Mouse (Mus musculus) left cerebral cortex, adult 2 months (tissue): ENCODE measurements around the gene Myrip. TPM values are rescaled to one million over a fixed set of nuclear protein-coding genes. Genes with fewer than 3 reads are reported as not detected.
A peak's percentile ranks its signal among the peaks of the same experiment; 100 is the strongest.
"Not testable (repeated sequence)": the region's sequence is repeated elsewhere in the genome, so short reads cannot be mapped to it uniquely, and the experiment has no call there.

ENCODE experiments used
- DNase-seq, 2 experiments: peaks; one replicate each; pipeline ENCODE4 v3.0.0; 2021 to 2022; ENCODE audit warnings: low spot score in 2 of 2, mixed read lengths in 1 of 2; ENCODE audit errors: extremely low spot score in 1 of 2
- H3K27ac ChIP-seq: fragments of 200-600 bp; 2 replicates; pipeline ENCODE4 v1.8.1; 2022
- H3K4me3 ChIP-seq: fragments of 200-600 bp; 2 replicates; pipeline ENCODE4 v1.8.1; 2022
- CTCF ChIP-seq: fragments of 200-600 bp; IDR thresholded peaks from 2 replicates; pipeline ENCODE4 v1.8.1; 2022; ENCODE audit warnings: antibody characterized with exemption, mild to moderate bottlenecking, moderate library complexity
- intact Hi-C: fragments of 180-260 bp; cut with DNase I; formaldehyde crosslinking; loops from one replicate; pipeline ENCODE4 v1.15.1; 2025
- long read RNA-seq, 2 experiments: library from polyadenylated mRNA; stranded (forward); transcript quantifications; one replicate each; pipeline ENCODE4 v2.0.0; 2021; ENCODE audit warnings: borderline mapping rate in 2 of 2
- total RNA-seq, 2 experiments: library from RNA; stranded (reverse); gene quantifications; 2 replicates each; pipeline ENCODE4 v1.2.3; 2021

The Myrip gene
- 10 to 100 TPM; 86.1 to 91.1 TPM for total RNA-seq
- long read RNA-seq, experiment 1, full-length matches to known transcripts = 30 of 62 reads
- long read RNA-seq, experiment 1, partial matches to known transcripts = 6 of 62 reads
- long read RNA-seq, experiment 1, other reads (novel, unspliced or antisense) = 26 of 62 reads
- long read RNA-seq, experiment 2, full-length matches to known transcripts = 32 of 46 reads
- long read RNA-seq, experiment 2, partial matches to known transcripts = 6 of 46 reads
- long read RNA-seq, experiment 2, other reads (novel, unspliced or antisense) = 8 of 46 reads

- not testable (repeated sequence) for H3K27ac ChIP-seq, DNase-seq, H3K4me3 ChIP-seq
- intact Hi-C loops = loop anchor here (5.0 kb wide), 2 partner anchors 61 to 109 kb away; no protein-coding TSS in a partner anchor
Observed at GRCm38 (mm10) chr9:120301213-120301612, at the start of gene Myrip. Gene Myrip (plus strand): TSS chr9:120301513.

DNA sequence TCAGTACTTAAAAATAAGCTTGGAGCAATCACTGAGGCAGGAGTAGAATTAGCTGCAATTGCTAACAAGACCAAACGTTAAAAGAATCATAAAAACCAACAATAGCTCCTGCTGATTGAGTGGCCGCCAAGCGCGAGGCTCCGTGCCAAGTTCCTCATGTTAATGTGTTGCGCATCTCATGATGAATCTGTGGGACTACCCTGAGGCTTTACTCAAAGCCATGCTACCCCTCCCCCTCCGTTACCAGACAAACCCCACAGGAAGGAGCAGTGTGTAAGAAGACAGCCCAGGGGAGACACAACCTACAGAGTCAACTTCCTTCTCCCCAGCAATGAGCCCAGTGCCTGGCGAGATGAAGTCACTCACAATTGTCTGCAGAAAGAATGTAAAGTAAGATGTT is 41.5 kb upstream of the Myrip start:
- DNase-seq = peak in 1 of 2 experiments; percentile 28
- Histone ChIP-seq H3K4me3 (no peak overlapping the region), H3K27ac (no peak overlapping the region)
- TF ChIP-seq CTCF = no peak
- intact Hi-C loops = no loop called here

DNA sequence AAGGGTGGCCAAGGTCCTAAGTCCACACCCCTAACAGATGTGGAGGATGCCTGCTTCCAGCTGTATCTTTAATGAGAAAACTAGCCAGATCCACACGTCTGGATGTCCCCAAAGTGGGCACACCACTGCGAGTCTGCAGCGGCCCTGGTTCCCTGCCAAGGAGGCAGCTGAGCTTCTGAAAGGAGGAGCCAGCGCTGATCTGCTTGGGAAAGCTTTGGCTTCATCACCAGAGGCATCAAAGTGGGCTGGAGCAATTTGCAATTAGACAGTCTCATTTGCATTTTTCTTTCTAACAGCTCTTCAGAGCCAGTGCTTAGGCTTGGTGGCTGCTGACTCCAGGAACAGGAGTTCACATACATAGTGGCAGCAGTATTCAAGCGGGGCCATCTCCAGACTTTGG is 37.3 kb upstream of the Myrip start:
- peak; percentile 53 for DNase-seq
- intact Hi-C loops = no loop called here
- Histone ChIP-seq H3K27ac (no peak overlapping the region), H3K4me3 (no peak overlapping the region)
- TF ChIP-seq CTCF = no peak

- TF ChIP-seq CTCF = no peak
- H3K4me3 ChIP-seq = no peak overlapping the region
- intact Hi-C loops = no loop called here
- no peak for DNase-seq
- H3K27ac ChIP-seq = no peak overlapping the region
Observed at GRCm38 (mm10) chr9:120273083-120273482, 28.2 kb upstream of the Myrip start.

GRCm38 (mm10) chr9:120275226-120275625 is 26.1 kb upstream of the Myrip start:
- intact Hi-C loops = no loop called here
- no peak for DNase-seq
- no peak for TF ChIP-seq CTCF
- no peak overlapping the region for H3K4me3 ChIP-seq
- H3K27ac ChIP-seq = no peak overlapping the region

DNA sequence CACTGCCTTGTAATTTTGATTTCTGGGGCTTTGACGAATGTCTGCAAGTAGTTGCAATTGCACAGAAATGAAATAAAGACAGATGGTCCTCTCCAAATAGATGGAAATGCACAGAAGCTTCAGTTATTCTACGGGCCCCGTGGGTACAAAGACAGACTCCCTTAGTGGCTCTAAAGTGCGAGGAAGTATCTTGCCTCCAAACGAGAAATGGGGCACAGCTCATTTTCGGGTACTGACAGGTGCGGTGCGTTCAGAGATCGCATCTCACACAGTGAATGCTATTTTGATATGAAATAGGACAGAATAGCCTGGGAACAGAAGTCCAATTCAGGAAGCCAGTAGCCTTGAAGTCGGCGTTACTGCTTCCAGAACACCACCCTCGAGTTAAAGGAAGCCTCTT is 20.2 kb upstream of the Myrip start:
- Histone ChIP-seq H3K27ac (peak overlapping the region; percentile 84), H3K4me3 (no peak overlapping the region)
- intact Hi-C loops = no loop called here
- TF ChIP-seq CTCF = no peak
- peak in 1 of 2 experiments; percentile 18 for DNase-seq

DNA sequence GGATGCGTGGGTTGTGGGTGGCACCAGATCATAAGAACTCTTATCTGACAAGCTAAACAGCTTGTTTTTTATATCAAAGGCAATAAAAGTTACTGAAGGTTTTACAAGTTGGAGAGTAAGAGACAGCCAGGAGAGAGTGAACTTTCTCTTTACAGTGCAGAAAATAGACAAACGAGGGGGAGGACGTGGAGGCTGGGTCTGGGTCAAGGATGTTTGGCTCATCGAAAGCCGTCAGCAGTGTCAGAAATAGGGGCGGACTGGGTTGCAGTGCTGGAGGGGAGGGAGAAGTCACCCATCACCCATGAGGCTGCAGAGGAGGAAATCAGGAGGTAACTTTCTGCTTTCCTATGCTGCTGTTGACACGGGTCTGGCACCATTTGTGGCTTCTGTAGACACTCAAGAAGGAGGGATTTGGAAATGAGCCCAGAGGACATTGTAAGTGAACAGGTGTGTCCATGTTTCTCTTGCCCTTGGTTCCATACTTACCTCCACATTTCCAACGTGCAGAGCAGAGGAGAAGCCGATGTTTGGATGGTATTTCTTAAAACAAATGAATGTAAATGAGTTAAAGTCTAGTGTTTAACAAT is 18.8 kb upstream of the Myrip start:
- no peak for DNase-seq
- TF ChIP-seq CTCF = no peak
- H3K4me3 ChIP-seq = no peak overlapping the region
- intact Hi-C loops = loop anchor here (2.0 kb wide), 1 partner anchor 58 kb away; no protein-coding TSS in a partner anchor
- peak overlapping the region; percentile 84 for H3K27ac ChIP-seq

GRCm38 (mm10) chr9:120283556-120283955 is 17.8 kb upstream of the Myrip start:
- peak overlapping the region; percentile 84 for H3K27ac ChIP-seq
- no peak for TF ChIP-seq CTCF
- no peak overlapping the region for H3K4me3 ChIP-seq
- peak in 1 of 2 experiments; percentile 52 for DNase-seq
- intact Hi-C loops = loop anchor here (2.0 kb wide), 1 partner anchor 59 kb away; no protein-coding TSS in a partner anchor

DNA sequence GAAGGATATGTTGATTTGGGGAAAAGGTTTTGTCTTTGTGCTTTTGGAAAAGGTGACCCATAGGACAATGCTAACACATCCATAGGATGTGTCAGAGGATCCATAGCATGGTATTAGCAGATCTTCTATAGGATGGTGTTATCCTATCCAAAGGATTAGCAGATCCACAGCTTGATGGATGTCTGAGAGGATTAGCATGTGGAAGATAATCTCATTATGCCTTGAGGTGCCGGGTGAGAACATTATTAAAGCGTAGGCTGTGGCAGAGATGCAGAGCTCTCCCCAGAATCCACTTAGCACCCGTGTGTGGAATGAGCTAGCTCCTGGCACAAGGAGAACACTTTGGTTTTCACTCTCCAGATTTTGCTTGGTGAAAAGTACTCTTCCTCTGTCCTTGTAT is 13.3 kb upstream of the Myrip start:
- intact Hi-C loops = no loop called here
- TF ChIP-seq CTCF = no peak
- no peak overlapping the region for H3K4me3 ChIP-seq
- DNase-seq = no peak
- no peak overlapping the region for H3K27ac ChIP-seq

DNA sequence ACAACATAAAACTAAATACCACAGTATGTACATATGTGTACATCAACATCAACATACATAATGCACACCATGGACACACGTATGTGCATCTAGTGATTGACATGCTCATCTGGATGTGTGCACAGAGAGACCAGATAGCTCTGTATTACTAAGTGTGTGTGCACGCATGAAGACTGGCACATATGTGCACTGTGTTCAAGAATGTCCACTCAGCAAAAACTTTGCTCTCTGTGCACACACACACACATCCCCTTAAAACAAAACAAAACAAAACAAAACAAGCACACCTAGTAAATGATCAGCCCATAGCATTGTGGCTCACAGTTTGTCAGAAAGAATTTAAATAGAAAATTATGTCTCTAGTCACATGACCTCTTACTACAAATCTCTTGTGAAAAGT is 10.9 kb upstream of the Myrip start:
- intact Hi-C loops = no loop called here
- TF ChIP-seq CTCF = no peak
- H3K4me3 ChIP-seq = no peak overlapping the region
- no peak overlapping the region for H3K27ac ChIP-seq
- no peak for DNase-seq

- no peak overlapping the region for H3K4me3 ChIP-seq
- no peak for TF ChIP-seq CTCF
- DNase-seq = no peak
- intact Hi-C loops = no loop called here
- H3K27ac ChIP-seq = no peak overlapping the region
Observed at GRCm38 (mm10) chr9:120292488-120292887, 8.8 kb upstream of the Myrip start.

GRCm38 (mm10) chr9:120295527-120295926 is 5.8 kb upstream of the Myrip start:
- intact Hi-C loops = no loop called here
- Histone ChIP-seq H3K27ac (no peak overlapping the region), H3K4me3 (no peak overlapping the region)
- peak; percentile 64 for TF ChIP-seq CTCF
- no peak for DNase-seq

GRCm38 (mm10) chr9:120296938-120297337 is 4.4 kb upstream of the Myrip start:
- peak; percentile 34 for TF ChIP-seq CTCF
- DNase-seq = no peak
- intact Hi-C loops = no loop called here
- H3K4me3 ChIP-seq = no peak overlapping the region
- H3K27ac ChIP-seq = no peak overlapping the region
